Mouse (Mus musculus) fibroblast of lung, adult 2 months (primary cell): Measurements from ENCODE around the gene Sfswap.
"Not testable (repeated sequence)": the region's sequence is repeated elsewhere in the genome, so short reads cannot be mapped to it uniquely, and the experiment has no call there.

ENCODE experiments used
- DNase-seq: peaks from one replicate; pipeline ENCODE4 v3.0.0-alpha.2; 2011; ENCODE audit warnings: low read depth

Sfswap gene

DNA sequence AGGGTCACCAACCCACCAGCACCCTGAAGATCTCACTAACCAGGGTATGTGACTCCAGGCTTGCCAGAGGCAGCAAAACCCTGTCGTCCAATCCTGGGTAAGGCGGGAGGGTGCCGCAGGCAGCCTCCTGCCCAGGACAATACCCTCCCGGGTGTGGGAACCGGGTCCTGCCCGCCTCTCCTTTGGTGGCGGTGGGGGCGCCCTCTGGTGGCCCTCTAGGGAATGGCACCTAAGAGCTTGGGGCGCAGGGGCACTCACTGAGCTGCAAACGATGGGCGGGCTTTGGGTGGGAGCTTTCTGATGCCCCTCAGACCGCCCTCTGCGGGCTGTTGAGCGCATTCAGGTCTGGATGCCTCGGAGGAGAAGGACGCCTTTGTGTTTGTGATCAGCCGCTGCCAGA is 85.0 kb downstream of the Sfswap start:
- DNase-seq, result peak; percentile 6

DNA sequence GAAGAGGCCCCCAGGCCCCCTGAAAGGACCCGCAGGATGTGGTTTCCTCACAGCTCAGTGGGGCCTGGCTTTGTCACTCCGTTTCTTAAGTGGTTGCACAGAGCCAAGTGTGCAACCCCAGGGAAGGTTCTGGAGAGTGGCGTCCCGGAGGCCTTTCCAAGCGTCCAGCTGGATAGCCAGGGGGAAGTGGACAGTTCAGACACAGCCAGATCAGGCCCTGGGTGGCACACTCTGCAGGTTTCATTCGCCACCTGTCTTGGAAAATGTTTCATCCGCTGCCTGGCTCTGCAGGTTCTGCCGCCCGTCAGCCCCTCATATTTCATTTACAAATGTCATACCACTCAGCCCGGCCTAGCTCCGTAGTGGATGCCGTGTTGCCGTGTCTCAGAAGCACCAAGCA is 85.5 kb downstream of the Sfswap start:
- no peak for DNase-seq

DNA sequence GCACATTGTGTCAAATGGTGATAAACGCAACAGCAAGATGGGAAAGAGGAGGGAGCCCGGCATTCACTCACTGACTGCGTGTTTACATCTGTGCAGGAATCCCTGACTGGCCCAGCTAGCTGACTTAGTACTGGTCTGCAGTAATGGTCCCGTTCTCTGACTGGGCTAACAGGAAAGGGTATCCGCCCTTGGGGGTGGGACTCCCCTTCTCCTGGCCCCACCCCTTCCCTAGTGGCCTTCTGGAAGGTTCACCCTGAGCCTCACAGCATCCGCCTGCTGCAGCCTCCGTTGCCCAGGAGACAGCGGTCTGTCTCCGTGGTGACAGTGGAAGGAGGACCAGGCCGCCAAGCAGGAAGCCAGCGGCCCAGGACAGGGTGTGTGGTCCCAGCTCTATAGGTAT is 89.9 kb downstream of the Sfswap start:
- DNase-seq, result no peak

DNA sequence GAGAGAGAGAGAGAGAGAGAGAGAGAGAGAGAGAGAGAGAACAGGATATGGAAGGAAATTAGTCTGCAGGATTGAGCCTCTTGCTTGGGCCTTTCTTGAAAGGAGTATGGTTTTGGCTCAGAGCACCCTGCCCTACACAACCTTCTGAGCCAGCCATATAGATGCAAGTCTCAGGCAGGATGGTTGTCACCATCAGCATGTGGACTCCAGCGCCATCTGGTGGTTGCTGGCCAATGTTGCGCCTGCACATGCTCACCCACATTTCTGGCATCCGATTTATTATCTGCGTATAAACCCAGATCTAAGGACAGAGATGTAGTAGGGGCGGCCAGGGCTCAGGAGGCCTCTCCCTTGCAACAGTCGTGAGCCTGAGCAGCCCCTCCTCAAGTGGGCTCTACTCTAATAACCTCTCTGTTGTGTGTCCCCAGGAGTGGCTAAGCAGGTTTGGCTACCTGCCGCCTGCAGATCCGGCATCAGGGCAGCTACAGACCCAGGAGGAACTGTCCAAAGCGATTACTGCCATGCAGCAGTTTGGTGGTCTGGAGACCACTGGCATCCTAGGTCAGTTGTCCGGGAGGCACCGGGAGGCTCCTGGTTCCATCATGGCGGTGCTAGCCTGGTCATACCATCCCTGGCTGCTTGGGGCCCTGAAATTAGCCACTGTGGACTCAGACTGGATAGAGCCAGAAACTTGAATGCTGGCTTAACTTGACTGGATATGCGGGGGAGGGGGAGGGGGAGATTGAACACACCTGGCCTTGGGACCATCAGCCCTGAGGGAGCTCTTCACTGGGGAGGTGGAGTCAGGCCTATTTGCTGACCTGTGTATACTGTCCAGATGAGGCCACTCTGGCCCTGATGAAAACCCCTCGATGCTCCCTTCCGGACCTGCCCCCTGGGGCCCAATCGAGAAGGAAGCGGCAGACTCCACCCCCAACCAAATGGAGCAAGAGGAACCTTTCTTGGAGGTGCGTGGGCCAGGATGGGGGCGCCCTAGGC is 93.4 kb downstream of the Sfswap start:
- DNase-seq, result peak; percentile 39

DNA sequence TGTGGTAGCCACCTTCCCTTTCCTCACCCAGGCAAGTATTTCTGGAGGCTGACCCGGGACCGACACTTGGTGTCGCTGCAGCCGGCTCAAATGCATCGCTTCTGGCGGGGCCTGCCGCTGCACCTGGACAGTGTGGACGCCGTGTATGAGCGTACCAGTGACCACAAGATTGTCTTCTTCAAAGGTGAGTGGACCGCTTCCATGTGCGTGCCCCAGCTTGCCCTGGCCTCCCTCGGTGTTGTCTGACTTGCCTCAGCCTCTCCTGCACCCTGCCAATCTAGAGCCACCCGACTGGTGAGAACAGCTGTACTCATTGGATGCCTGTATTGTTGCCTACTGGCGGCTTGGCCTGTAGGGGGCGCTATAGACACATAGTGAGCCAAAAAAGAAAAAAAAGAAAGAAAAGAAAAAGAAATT is 101.1 kb downstream of the Sfswap start:
- no peak for DNase-seq

DNA sequence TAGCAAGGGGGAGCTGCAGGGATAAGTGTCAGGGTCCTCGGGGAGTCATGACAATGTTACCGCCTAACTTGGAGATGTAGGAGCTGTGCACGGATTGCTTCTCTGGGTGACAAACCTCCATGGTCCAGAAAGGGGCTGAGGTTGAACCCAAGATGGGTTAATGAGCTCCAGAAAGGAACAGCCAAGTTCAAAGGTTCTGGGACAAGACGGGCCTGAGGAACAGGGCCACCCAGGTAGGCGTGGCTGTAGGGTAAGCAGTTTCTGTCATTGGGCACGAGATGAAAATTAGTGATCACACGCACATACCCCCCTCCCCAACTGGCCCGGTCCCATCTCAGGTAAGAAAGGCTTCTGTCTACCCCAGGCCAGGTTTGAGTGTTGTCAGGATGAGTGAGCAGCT is 106.5 kb downstream of the Sfswap start:
- no peak for DNase-seq

DNA sequence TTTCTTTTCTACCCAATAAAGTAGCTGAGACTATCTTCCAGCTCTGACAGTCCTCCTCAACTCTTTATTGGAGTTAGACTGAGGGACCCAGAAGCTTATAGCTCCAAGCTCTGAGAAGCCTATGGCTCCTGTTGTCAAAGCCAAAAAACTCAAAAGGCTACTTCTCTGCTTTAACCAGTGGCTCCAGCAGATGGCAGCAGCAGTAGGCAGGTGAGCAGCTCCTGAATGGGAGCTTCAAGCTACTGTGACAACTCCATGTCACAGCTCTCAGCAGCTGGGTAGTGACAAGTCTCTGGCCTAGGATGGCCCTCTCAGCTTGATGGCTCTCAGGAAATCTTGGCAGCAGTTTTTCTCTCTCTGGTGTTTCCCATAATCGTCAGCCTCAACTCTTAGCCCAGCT is 110.0 kb downstream of the Sfswap start:
- DNase-seq, result peak; percentile 34

DNA sequence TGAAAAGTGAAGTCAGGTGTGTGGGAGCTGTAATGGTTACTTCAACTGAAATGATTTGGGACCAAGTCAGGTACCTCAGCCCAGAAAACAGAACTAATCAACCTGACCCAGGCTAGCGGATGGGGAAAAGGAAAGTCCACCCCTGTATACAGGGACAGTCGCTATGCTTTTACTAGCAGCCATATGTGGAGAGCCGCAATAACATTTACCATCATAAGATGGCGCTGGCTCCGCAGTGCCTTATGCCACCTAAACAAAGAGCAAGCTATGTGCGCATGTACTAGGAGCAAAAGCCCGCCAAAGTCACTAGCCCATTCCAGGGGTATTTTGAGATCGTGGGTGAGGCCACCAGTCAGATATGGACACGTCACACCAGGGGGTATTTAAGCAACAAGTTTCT is 119.6 kb downstream of the Sfswap start:
- DNase-seq, result not testable (repeated sequence)
